Mouse (Mus musculus) adrenal gland (tissue): ENCODE results near the gene Pagr1a.

Source experiments
- microRNA-seq, 2 experiments: library from miRNA; unstranded; fragments of <30 nt; microRNA quantifications; one replicate each; pipeline ENCODE4; 2019

Gene Pagr1a

Small RNA genes within 50 kb of the gene (microRNA-seq; reads per million reads assigned to microRNA genes)
- 0 reads per million in 2 experiments for gene Gm44343
